Mouse (Mus musculus): ENCODE measurements around the gene Ikzf4. TPM values are rescaled to one million over a fixed set of nuclear protein-coding genes. Genes with fewer than 3 reads are reported as not detected.

Ikzf4 gene
- polyA plus RNA-seq, 1 experiment from 2014 or later, result 3.9 TPM

DNA sequence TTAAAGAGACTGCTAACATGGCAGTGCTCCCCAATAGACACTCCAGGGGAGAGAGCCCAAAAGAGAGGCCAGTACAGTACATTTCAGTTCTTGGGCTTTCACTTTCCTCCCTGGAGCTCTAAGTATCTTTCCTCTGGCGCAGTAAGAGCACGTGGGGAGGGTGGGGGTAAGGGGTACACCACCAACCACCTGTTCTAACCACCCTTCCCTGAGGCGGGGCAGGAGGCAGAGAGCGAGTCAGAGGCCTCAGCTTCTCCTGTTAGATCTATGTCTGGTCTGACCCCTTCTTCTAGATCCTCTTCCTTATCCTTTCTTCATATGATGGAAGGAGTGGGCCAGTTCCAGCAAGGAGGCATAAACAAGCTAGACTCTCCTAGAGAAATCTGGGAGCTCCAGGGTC, 58.7 kb downstream of the Ikzf4 start:
- H3K27ac ChIP-seq (replicated peaks), result peak overlapping the region; percentile 92
- H3K27me3 ChIP-seq, result peaks cover 32% of the 10 kb centered on the region
- WGBS, result 23% methylated on average over 4 of the region's 4 CpGs
- H3K9ac ChIP-seq, result no peak overlapping the region
- no peaks in the 10 kb centered on the region for H3K36me3 ChIP-seq
- H3K9me3 ChIP-seq (replicated peaks), result no peaks in the 10 kb centered on the region
- ATAC-seq (ENCODE audit: insufficient number of reproducible peaks, low FRiP score, low TSS enrichment, low read depth), result no peak
- H3K4me3 ChIP-seq (replicated peaks), result peak overlapping the region; percentile 64
- H3K4me1 ChIP-seq, result peaks cover 41% of the 10 kb centered on the region
- H3K4me2 ChIP-seq (replicated peaks), result peak overlapping the region; percentile 83

- Histone ChIP-seq H3K27ac (replicated peaks) (peak overlapping the region; percentile 34; the same call in 1 of the 2 replicates), H3K4me1 (peaks cover 41% of the 10 kb centered on the region), H3K36me3 (peaks cover 3% of the 10 kb centered on the region; the same call in 1 of the 2 replicates), H3K4me2 (replicated peaks) (0 out of 2 replicates have a peak overlapping the region, but pooled peaks have one; percentile 83), H3K9ac (no peak overlapping the region), H3K27me3 (peaks cover 32% of the 10 kb centered on the region), H3K9me3 (replicated peaks) (no peaks in the 10 kb centered on the region), H3K4me3 (replicated peaks) (peak overlapping the region; percentile 64; the same call in 1 of the 2 replicates)
- WGBS, result 5% methylated on average over 1 of the region's 1 CpGs
- peak; percentile 20; the same call in 1 of the 2 replicates for ATAC-seq (ENCODE audit: insufficient number of reproducible peaks, low FRiP score, low TSS enrichment, low read depth)
These were observed 59.2 kb downstream of the Ikzf4 start for GRCm38 (mm10) chr10:128586546-128586945.

GRCm38 (mm10) chr10:128584386-128584785, 61.4 kb downstream of the Ikzf4 start:
- no peaks in the 10 kb centered on the region for H3K9me3 ChIP-seq (replicated peaks)
- no peak overlapping the region for H3K9ac ChIP-seq
- ATAC-seq (ENCODE audit: insufficient number of reproducible peaks, low FRiP score, low TSS enrichment, low read depth), result no peak
- H3K36me3 ChIP-seq, result peaks cover 10% of the 10 kb centered on the region
- H3K27ac ChIP-seq (replicated peaks), result peak overlapping the region; percentile 58
- H3K27me3 ChIP-seq, result peaks cover 31% of the 10 kb centered on the region
- H3K4me3 ChIP-seq (replicated peaks), result no peak overlapping the region
- H3K4me1 ChIP-seq, result peaks cover 35% of the 10 kb centered on the region
- H3K4me2 ChIP-seq (replicated peaks), result peak overlapping the region; percentile 26; the same call in 1 of the 2 replicates
- 10% methylated on average over 4 of the region's 4 CpGs for WGBS

GRCm38 (mm10) chr10:128583644-128584043, 62.1 kb downstream of the Ikzf4 start:
- Histone ChIP-seq H3K9me3 (replicated peaks) (no peaks in the 10 kb centered on the region), H3K27ac (replicated peaks) (peak overlapping the region; percentile 58; the same call in 1 of the 2 replicates), H3K36me3 (peaks cover 10% of the 10 kb centered on the region), H3K4me2 (replicated peaks) (0 out of 2 replicates have a peak overlapping the region, but pooled peaks have one; percentile 26), H3K4me3 (replicated peaks) (no peak overlapping the region), H3K9ac (no peak overlapping the region), H3K4me1 (peaks cover 31% of the 10 kb centered on the region), H3K27me3 (peaks cover 24% of the 10 kb centered on the region)
- peak; percentile 47; the same call in 1 of the 2 replicates for ATAC-seq (ENCODE audit: insufficient number of reproducible peaks, low FRiP score, low TSS enrichment, low read depth)
- 39% methylated on average over 7 of the region's 7 CpGs for WGBS

Small RNAs within 50 kb of the gene (microRNA-seq; reads per million reads assigned to microRNA genes)
- not detected for gene Mir6917 (ENCODE audit: borderline number of aligned reads)

Other genes starting within 250 kb of the Ikzf4 start
- 0.13 TPM in 1 of 2 replicates, not detected in the other for gene Slc39a5, start 244.8 kb downstream of the Ikzf4 start, polyA plus RNA-seq (2015; fragmentation: Nextera tagmentation; extraction: Ambion mirVana)
- gene Nabp2, start 234.5 kb downstream of the Ikzf4 start, polyA plus RNA-seq (2015; fragmentation: Nextera tagmentation; extraction: Ambion mirVana), result 66.2 and 75.7 TPM in 2 replicates
- gene Rnf41, start 234.3 kb downstream of the Ikzf4 start, polyA plus RNA-seq (2015; fragmentation: Nextera tagmentation; extraction: Ambion mirVana), result 44.0 and 45.0 TPM in 2 replicates
- 85.2 and 93.6 TPM in 2 replicates for gene Smarcc2, start 186.7 kb downstream of the Ikzf4 start, polyA plus RNA-seq (2015; fragmentation: Nextera tagmentation; extraction: Ambion mirVana)
- gene Myl6, start 151.8 kb downstream of the Ikzf4 start, polyA plus RNA-seq (2015; fragmentation: Nextera tagmentation; extraction: Ambion mirVana), result 1,219 and 1,296 TPM in 2 replicates
- 5.0 and 6.9 TPM in 2 replicates for gene Myl6b, start 147.3 kb downstream of the Ikzf4 start, polyA plus RNA-seq (2015; fragmentation: Nextera tagmentation; extraction: Ambion mirVana)
- 43.3 and 44.0 TPM in 2 replicates for gene Esyt1, start 120.1 kb downstream of the Ikzf4 start, polyA plus RNA-seq (2015; fragmentation: Nextera tagmentation; extraction: Ambion mirVana)
- 15.8 and 16.0 TPM in 2 replicates for gene Zc3h10, start 98.2 kb downstream of the Ikzf4 start, polyA plus RNA-seq (2015; fragmentation: Nextera tagmentation; extraction: Ambion mirVana)
- gene Rpl41, start 96.7 kb downstream of the Ikzf4 start, polyA plus RNA-seq (2015; fragmentation: Nextera tagmentation; extraction: Ambion mirVana), result 4,202 and 4,259 TPM in 2 replicates
- 186 and 189 TPM in 2 replicates for gene Pa2g4, start 80.0 kb downstream of the Ikzf4 start, polyA plus RNA-seq (2015; fragmentation: Nextera tagmentation; extraction: Ambion mirVana)
- 23.9 and 25.8 TPM in 2 replicates for gene Erbb3, start 56.3 kb downstream of the Ikzf4 start, polyA plus RNA-seq (2015; fragmentation: Nextera tagmentation; extraction: Ambion mirVana)
- gene Rps26, start 19.2 kb downstream of the Ikzf4 start, polyA plus RNA-seq (2015; fragmentation: Nextera tagmentation; extraction: Ambion mirVana), result 833 and 868 TPM in 2 replicates
- gene Suox, start 28.1 kb upstream of the Ikzf4 start, polyA plus RNA-seq (2015; fragmentation: Nextera tagmentation; extraction: Ambion mirVana), result 19.3 and 20.9 TPM in 2 replicates
- gene Rab5b, start 50.3 kb upstream of the Ikzf4 start, polyA plus RNA-seq (2015; fragmentation: Nextera tagmentation; extraction: Ambion mirVana), result 91.6 and 97.4 TPM in 2 replicates
- gene Pmel, start 58.2 kb upstream of the Ikzf4 start, polyA plus RNA-seq (2015; fragmentation: Nextera tagmentation; extraction: Ambion mirVana), result 27.2 and 29.8 TPM in 2 replicates
- gene Cdk2, start 59.0 kb upstream of the Ikzf4 start, polyA plus RNA-seq (2015; fragmentation: Nextera tagmentation; extraction: Ambion mirVana), result 105 TPM in 2 replicates
- gene Dgka, start 98.9 kb upstream of the Ikzf4 start, polyA plus RNA-seq (2015; fragmentation: Nextera tagmentation; extraction: Ambion mirVana), result 25.6 and 26.5 TPM in 2 replicates
- 37.7 and 38.5 TPM in 2 replicates for gene Pym1, start 101.9 kb upstream of the Ikzf4 start, polyA plus RNA-seq (2015; fragmentation: Nextera tagmentation; extraction: Ambion mirVana)
- gene Mmp19, start 144.9 kb upstream of the Ikzf4 start, polyA plus RNA-seq (2015; fragmentation: Nextera tagmentation; extraction: Ambion mirVana), result 2.3 and 2.6 TPM in 2 replicates
- gene Dnajc14, start 158.1 kb upstream of the Ikzf4 start, polyA plus RNA-seq (2015; fragmentation: Nextera tagmentation; extraction: Ambion mirVana), result 62.5 and 64.7 TPM in 2 replicates
- 25.4 and 28.1 TPM in 2 replicates for gene Tmem198b, start 158.4 kb upstream of the Ikzf4 start, polyA plus RNA-seq (2015; fragmentation: Nextera tagmentation; extraction: Ambion mirVana)
- 194 and 196 TPM in 2 replicates for gene Sarnp, start 171.3 kb upstream of the Ikzf4 start, polyA plus RNA-seq (2015; fragmentation: Nextera tagmentation; extraction: Ambion mirVana)
- gene Ormdl2, start 175.7 kb upstream of the Ikzf4 start, polyA plus RNA-seq (2015; fragmentation: Nextera tagmentation; extraction: Ambion mirVana), result 58.2 and 61.7 TPM in 2 replicates
- gene Gdf11, start 245.7 kb upstream of the Ikzf4 start, polyA plus RNA-seq (2015; fragmentation: Nextera tagmentation; extraction: Ambion mirVana), result 6.1 TPM in 2 replicates

Measured in embryonic facial prominence, embryonic 15.5 days (tissue).